In genomic region chr4:138865991-138866390, GRCm38 (mm10) we compare ENCODE assay signal across 33 mouse cellular contexts. TPM values are rescaled to one million over a fixed set of nuclear protein-coding genes. Genes with fewer than 3 reads are reported as not detected.
"Had no signal": no experiment of that assay in that cellular context is flagged by ENCODE, and none has a peak within 500 bp of the region (broad histone marks: within the 10 kb centered on the region; RNA-seq: fewer than 3 reads in every experiment).

No protein-coding gene starts in this region.

- H3K9me3 ChIP-seq: heart, embryonic 10.5 days; hindbrain, embryonic 13.5 days; intestine, embryonic 15.5 days; limb, embryonic 10.5 days; liver, embryonic 13.5 days had no signal

- H3K27me3 ChIP-seq: intestine, embryonic 15.5 days; limb, embryonic 12.5 days had no signal

- H3K4me3 ChIP-seq: heart, embryonic 10.5 days; heart, embryonic 12.5 days; hindbrain, embryonic 13.5 days; intestine, embryonic 15.5 days; layer of hippocampus, adult 2 months; left cerebral cortex, adult 2 months; limb, embryonic 10.5 days; limb, embryonic 12.5 days; liver, embryonic 13.5 days had no signal

- H3K36me3 ChIP-seq: heart, embryonic 10.5 days; heart, embryonic 12.5 days; hindbrain, embryonic 13.5 days; intestine, embryonic 15.5 days; limb, embryonic 10.5 days; limb, embryonic 12.5 days; liver, embryonic 13.5 days had no signal

- ATAC-seq: hindbrain, embryonic 16.5 days; inflammation-experienced regulatory T-cells, adult 6 months had no signal

- H3K4me2 ChIP-seq: heart, embryonic 12.5 days; hindbrain, embryonic 13.5 days; intestine, embryonic 15.5 days; limb, embryonic 12.5 days; liver, embryonic 11.5 days; liver, embryonic 13.5 days had no signal

- H3K27ac ChIP-seq: heart, embryonic 10.5 days; hindbrain, embryonic 13.5 days; intestine, embryonic 15.5 days; layer of hippocampus, adult 2 months; left cerebral cortex, adult 2 months; limb, embryonic 10.5 days; limb, embryonic 12.5 days; liver, embryonic 13.5 days had no signal

- H3K9ac ChIP-seq: heart, embryonic 12.5 days; hindbrain, embryonic 13.5 days; intestine, embryonic 15.5 days; limb, embryonic 12.5 days; liver, embryonic 13.5 days had no signal

- H3K4me1 ChIP-seq: heart, embryonic 10.5 days; heart, embryonic 12.5 days; hindbrain, embryonic 13.5 days; intestine, embryonic 15.5 days; limb, embryonic 12.5 days; liver, embryonic 13.5 days had no signal

RNA-seq across cellular contexts. Expression of gene Pla2g5, which starts 2.7 kb away (rescaled TPM):
- total RNA-seq: granulocyte monocyte progenitor cell, adult 5-6 weeks; hematopoietic stem cell, adult 5-6 weeks had no signal
- polyA plus RNA-seq: inflammation-experienced regulatory T-cells, adult 6 months; limb, embryonic 12.5 days; liver, embryonic 13.5 days had no signal

RNA-seq across cellular contexts. Expression of gene Gm13030, which starts 7.8 kb away (rescaled TPM):
- total RNA-seq: gastrocnemius, adult 8-10 months; gastrocnemius, postnatal 14 days; gastrocnemius, postnatal 4 days; granulocyte monocyte progenitor cell, adult 5-6 weeks; heart, adult 18-20 months; heart, adult 8-10 months; heart, postnatal 10 days; heart, postnatal 36 days; hematopoietic stem cell, adult 5-6 weeks; layer of hippocampus, adult 2 months; layer of hippocampus, postnatal 10 days; layer of hippocampus, postnatal 25 days; left cerebral cortex, adult 2 months; left cerebral cortex, postnatal 14 days; left cerebral cortex, postnatal 36 days had no signal
- polyA plus RNA-seq: frontal cortex, adult 2 months; heart, embryonic 10.5 days; heart, embryonic 12.5 days; heart, embryonic 14.5 days; heart, embryonic 16.5 days; hindbrain, embryonic 11.5 days; hindbrain, embryonic 13.5 days; hindbrain, embryonic 16.5 days; inflammation-experienced regulatory T-cells, adult 6 months; intestine, embryonic 15.5 days; intestine, postnatal 0 days; kidney, embryonic 14.5 days; kidney, embryonic 16.5 days; limb, embryonic 10.5 days; limb, embryonic 12.5 days; limb, embryonic 14.5 days; liver, embryonic 11.5 days; liver, embryonic 13.5 days had no signal

RNA-seq across cellular contexts. Expression of gene Pla2g2e, which starts 11.8 kb away (rescaled TPM):
- total RNA-seq: gastrocnemius, adult 8-10 months; gastrocnemius, postnatal 14 days; gastrocnemius, postnatal 4 days; granulocyte monocyte progenitor cell, adult 5-6 weeks; hematopoietic stem cell, adult 5-6 weeks; layer of hippocampus, adult 2 months; layer of hippocampus, postnatal 10 days; layer of hippocampus, postnatal 25 days; left cerebral cortex, adult 2 months; left cerebral cortex, postnatal 14 days; left cerebral cortex, postnatal 36 days had no signal
- polyA plus RNA-seq: frontal cortex, adult 2 months; heart, embryonic 10.5 days; heart, embryonic 12.5 days; heart, embryonic 14.5 days; hindbrain, embryonic 11.5 days; hindbrain, embryonic 13.5 days; hindbrain, embryonic 16.5 days; inflammation-experienced regulatory T-cells, adult 6 months; intestine, embryonic 15.5 days; limb, embryonic 10.5 days; limb, embryonic 12.5 days; liver, embryonic 11.5 days; liver, embryonic 13.5 days had no signal
